Mouse (Mus musculus) hindbrain, postnatal 0 days (tissue): ENCODE measurements around the gene Pld4. TPM values are rescaled to one million over a fixed set of nuclear protein-coding genes. Genes with fewer than 3 reads are reported as not detected.

Source experiments
- ATAC-seq: fragments of 200-750 bp; cut with Nextera tagmentation; 2 replicates; pipeline ENCODE4 v1.8.0; 2017; ENCODE audit warnings: mild to moderate bottlenecking, moderate TSS enrichment, moderate library complexity
- DNase-seq: peaks from one replicate; pipeline ENCODE4 v3.0.0-alpha.2; 2015; ENCODE audit warnings: low spot score
- H3K27ac ChIP-seq: fragments of 300-500 bp; sonication (generic); 2 replicates; pipeline ENCODE4 v1.5.1; 2014; ENCODE audit warnings: mild to moderate bottlenecking
- H3K27me3 ChIP-seq: fragments of 300-500 bp; sonication (generic); 2 replicates; pipeline ENCODE4 v1.6.1; 2014; ENCODE audit warnings: low read length, mixed read lengths; ENCODE audit not compliant: insufficient read depth
- H3K36me3 ChIP-seq: fragments of 300-500 bp; sonication (generic); 2 replicates; pipeline ENCODE4 v1.6.1; 2014; ENCODE audit warnings: low read length, mixed read lengths; ENCODE audit not compliant: insufficient read depth
- H3K4me1 ChIP-seq: fragments of 300-500 bp; sonication (generic); 2 replicates; pipeline ENCODE4 v1.6.1; 2014; ENCODE audit warnings: antibody characterized with exemption, low read length, mixed read lengths; ENCODE audit not compliant: insufficient read depth
- H3K4me2 ChIP-seq: fragments of 300-500 bp; sonication (generic); 2 replicates; pipeline ENCODE4 v1.6.1; 2014; ENCODE audit warnings: low read depth, mild to moderate bottlenecking, low read length, moderate library complexity, mixed read lengths
- H3K4me3 ChIP-seq: fragments of 300-500 bp; sonication (generic); 2 replicates; pipeline ENCODE4 v1.5.1; 2014; ENCODE audit warnings: low read length
- H3K9ac ChIP-seq: fragments of 300-500 bp; sonication (generic); replicated peaks from 2 replicates; pipeline ENCODE4 v1.6.1; 2014; ENCODE audit warnings: mild to moderate bottlenecking, low read length, moderate library complexity, mixed read lengths
- H3K9me3 ChIP-seq: fragments of 300-500 bp; sonication (generic); 2 replicates; pipeline ENCODE4 v1.6.1; 2016; ENCODE audit warnings: low read length, mixed read lengths
- CTCF ChIP-seq: IDR thresholded peaks from 2 replicates; pipeline ENCODE4 v1.5.1; 2016; ENCODE audit warnings: antibody characterized with exemption, control low read depth, low read depth
- WGBS: fragments of 180-500 bp; shearing (Covaris S2); extraction: QIAGEN DNeasy Blood & Tissue Kit; methylation state at CpG from one replicate; pipeline ENCODE4 v1.1.7; 2014; 5-methylcytosine and 5-hydroxymethylcytosine counted together
- polyA plus RNA-seq: library from polyadenylated mRNA; unstranded; fragments of >200 nt; fragmentation: Nextera tagmentation; extraction: Ambion mirVana; gene quantifications from 2 replicates; pipeline ENCODE4 v1.2.1, GENCODE M21; 2015
- total RNA-seq: library from RNA; depleted of rRNA; stranded (reverse); fragments of >200 nt; gene quantifications from 2 replicates; pipeline ENCODE4 v1.2.3, GENCODE M21; 2014

Gene Pld4
- total and polyA plus RNA-seq, 2 experiments from 2014 or later, result 10.5 to 10.8 TPM

GRCm38 (mm10) chr12:112769751-112770150 lies 9.3 kb downstream of the Pld4 start:
- Histone ChIP-seq H3K4me1 (no peaks in the 10 kb centered on the region), H3K4me3 (no peak overlapping the region), H3K27ac (no peak overlapping the region), H3K9me3 (no peaks in the 10 kb centered on the region), H3K9ac (no peak overlapping the region), H3K27me3 (no peaks in the 10 kb centered on the region), H3K36me3 (no peaks in the 10 kb centered on the region), H3K4me2 (no peak overlapping the region)
- DNase-seq, result no peak
- no peak for TF ChIP-seq CTCF
- 92% methylated on average over 2 of the region's 2 CpGs for WGBS
- no peak for ATAC-seq

DNA sequence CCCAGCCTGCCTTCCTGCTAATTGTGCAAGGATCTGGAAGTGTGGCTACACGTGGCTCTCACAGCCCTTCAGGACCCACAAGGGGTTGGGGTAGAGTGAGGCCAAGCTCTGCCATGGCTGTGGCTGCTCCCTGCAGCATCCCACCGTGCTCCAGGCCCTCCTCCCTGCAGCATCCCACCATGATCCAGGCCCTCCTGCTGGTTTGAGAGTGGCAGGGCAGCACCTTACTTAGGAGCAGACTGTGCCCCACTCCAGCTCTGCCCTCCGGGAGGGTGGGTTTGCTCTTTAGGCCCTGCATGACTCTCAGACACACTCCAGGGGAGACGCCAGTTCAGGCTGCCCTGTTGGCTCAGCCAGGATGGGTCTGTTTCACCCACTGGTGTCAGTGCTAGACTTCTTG lies 9.9 kb downstream of the Pld4 start:
- Histone ChIP-seq H3K36me3 (no peaks in the 10 kb centered on the region), H3K4me3 (no peak overlapping the region), H3K27ac (no peak overlapping the region), H3K27me3 (no peaks in the 10 kb centered on the region), H3K4me2 (no peak overlapping the region), H3K4me1 (no peaks in the 10 kb centered on the region), H3K9me3 (no peaks in the 10 kb centered on the region), H3K9ac (no peak overlapping the region)
- no peak for TF ChIP-seq CTCF
- DNase-seq (no peak), ATAC-seq (no peak)
- 75% methylated on average over 4 of the region's 4 CpGs for WGBS

DNA sequence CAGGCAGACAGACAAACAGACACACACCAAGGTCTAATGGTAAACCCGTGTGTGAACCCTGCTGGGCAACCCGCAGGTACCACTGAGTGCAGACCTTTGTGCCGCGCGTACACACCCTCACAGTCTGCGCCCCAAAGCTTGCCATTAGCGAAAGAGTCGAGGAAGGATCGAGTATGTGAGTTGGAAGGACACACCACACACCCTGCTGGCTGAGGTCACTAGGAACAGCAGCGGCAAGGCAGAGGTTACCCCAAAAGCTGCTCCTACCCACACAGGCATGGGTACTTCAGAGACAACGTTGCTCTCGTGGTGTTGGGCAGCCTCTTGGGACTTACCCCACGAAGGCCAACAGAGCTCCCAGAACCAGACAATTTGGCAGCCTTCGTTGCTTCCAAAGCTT lies 11.9 kb downstream of the Pld4 start:
- Histone ChIP-seq H3K4me1 (no peaks in the 10 kb centered on the region), H3K27me3 (no peaks in the 10 kb centered on the region), H3K9ac (no peak overlapping the region), H3K27ac (no peak overlapping the region), H3K36me3 (no peaks in the 10 kb centered on the region), H3K9me3 (no peaks in the 10 kb centered on the region), H3K4me3 (no peak overlapping the region), H3K4me2 (no peak overlapping the region)
- 92% methylated on average over 14 of the region's 14 CpGs for WGBS
- TF ChIP-seq CTCF, result no peak
- DNase-seq (no peak), ATAC-seq (no peak)

- Histone ChIP-seq H3K4me3 (no peak overlapping the region), H3K36me3 (no peaks in the 10 kb centered on the region), H3K27me3 (no peaks in the 10 kb centered on the region), H3K27ac (no peak overlapping the region), H3K9ac (no peak overlapping the region), H3K4me1 (no peaks in the 10 kb centered on the region), H3K9me3 (no peaks in the 10 kb centered on the region), H3K4me2 (no peak overlapping the region)
- TF ChIP-seq CTCF, result no peak
- 50% methylated on average over 9 of the region's 9 CpGs for WGBS
- no peak for ATAC-seq
- no peak for DNase-seq
Observed at GRCm38 (mm10) chr12:112773366-112773765, 12.9 kb downstream of the Pld4 start.

- H3K4me1 ChIP-seq, result no peaks in the 10 kb centered on the region
- no peak overlapping the region for H3K4me3 ChIP-seq
- no peak overlapping the region for H3K4me2 ChIP-seq
- no peak for DNase-seq
- H3K36me3 ChIP-seq, result no peaks in the 10 kb centered on the region
- H3K9ac ChIP-seq, result no peak overlapping the region
- no peak for ATAC-seq
- no peak for TF ChIP-seq CTCF
- H3K27me3 ChIP-seq, result no peaks in the 10 kb centered on the region
- no peaks in the 10 kb centered on the region for H3K9me3 ChIP-seq
- H3K27ac ChIP-seq, result no peak overlapping the region
- 82% methylated on average over 6 of the region's 6 CpGs for WGBS
Observed at GRCm38 (mm10) chr12:112774026-112774425, 13.6 kb downstream of the Pld4 start.

DNA sequence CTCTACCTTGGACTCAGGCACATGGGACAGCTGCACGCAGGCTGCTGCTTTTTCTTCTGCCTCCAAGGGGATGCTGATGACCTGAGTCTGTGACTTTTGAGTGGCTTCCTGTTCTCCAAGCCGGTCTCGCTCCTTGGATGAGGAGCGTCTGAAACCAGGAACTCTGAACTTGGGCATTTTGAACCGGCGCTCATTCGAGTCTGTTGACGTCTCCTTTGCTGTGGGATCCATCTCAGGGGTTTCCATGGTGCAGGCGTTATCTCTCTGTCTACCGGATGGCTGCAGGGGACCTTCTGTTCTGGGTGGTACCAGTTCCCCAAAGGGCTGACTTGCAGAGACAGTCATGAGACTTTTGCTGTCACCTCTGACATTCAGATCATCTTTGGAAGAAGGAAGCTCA lies 14.0 kb downstream of the Pld4 start:
- H3K36me3 ChIP-seq, result no peaks in the 10 kb centered on the region
- no peaks in the 10 kb centered on the region for H3K4me1 ChIP-seq
- TF ChIP-seq CTCF, result no peak
- H3K4me2 ChIP-seq, result no peak overlapping the region
- ATAC-seq (no peak), DNase-seq (no peak)
- no peak overlapping the region for H3K9ac ChIP-seq
- no peak overlapping the region for H3K4me3 ChIP-seq
- 94% methylated on average over 10 of the region's 10 CpGs for WGBS
- no peaks in the 10 kb centered on the region for H3K27me3 ChIP-seq
- H3K27ac ChIP-seq, result no peak overlapping the region
- H3K9me3 ChIP-seq, result no peaks in the 10 kb centered on the region

DNA sequence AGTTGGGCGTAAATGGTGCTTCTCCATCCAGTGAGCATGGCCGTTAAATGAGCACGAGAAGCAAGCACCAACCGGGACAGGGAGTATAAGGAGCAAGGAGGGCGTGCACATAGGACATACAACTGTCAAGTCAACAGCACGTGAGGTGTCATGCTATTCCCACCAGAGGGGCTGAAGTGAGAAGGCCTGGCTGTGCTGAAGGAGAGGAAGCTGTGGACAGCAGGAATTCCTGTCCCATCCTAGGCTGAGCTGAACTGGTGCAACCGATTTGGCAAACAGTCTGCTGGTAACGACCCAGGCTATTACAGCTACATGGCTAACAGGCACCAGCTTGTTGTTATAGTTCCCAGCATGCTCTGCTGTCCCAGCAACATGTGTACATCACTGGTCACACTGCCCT lies 30.6 kb downstream of the Pld4 start:
- Histone ChIP-seq H3K9ac (no peak overlapping the region), H3K4me1 (no peaks in the 10 kb centered on the region; the same call in 1 of the 2 replicates), H3K4me2 (no peak overlapping the region), H3K27ac (no peak overlapping the region), H3K27me3 (no peaks in the 10 kb centered on the region), H3K36me3 (no peaks in the 10 kb centered on the region), H3K4me3 (no peak overlapping the region), H3K9me3 (no peaks in the 10 kb centered on the region)
- no peak for TF ChIP-seq CTCF
- DNase-seq (no peak), ATAC-seq (no peak; the same call in 1 of the 2 replicates)
- 80% methylated on average over 8 of the region's 8 CpGs for WGBS
